Mouse (Mus musculus): ENCODE measurements around the gene Zfpm1.

DNA sequence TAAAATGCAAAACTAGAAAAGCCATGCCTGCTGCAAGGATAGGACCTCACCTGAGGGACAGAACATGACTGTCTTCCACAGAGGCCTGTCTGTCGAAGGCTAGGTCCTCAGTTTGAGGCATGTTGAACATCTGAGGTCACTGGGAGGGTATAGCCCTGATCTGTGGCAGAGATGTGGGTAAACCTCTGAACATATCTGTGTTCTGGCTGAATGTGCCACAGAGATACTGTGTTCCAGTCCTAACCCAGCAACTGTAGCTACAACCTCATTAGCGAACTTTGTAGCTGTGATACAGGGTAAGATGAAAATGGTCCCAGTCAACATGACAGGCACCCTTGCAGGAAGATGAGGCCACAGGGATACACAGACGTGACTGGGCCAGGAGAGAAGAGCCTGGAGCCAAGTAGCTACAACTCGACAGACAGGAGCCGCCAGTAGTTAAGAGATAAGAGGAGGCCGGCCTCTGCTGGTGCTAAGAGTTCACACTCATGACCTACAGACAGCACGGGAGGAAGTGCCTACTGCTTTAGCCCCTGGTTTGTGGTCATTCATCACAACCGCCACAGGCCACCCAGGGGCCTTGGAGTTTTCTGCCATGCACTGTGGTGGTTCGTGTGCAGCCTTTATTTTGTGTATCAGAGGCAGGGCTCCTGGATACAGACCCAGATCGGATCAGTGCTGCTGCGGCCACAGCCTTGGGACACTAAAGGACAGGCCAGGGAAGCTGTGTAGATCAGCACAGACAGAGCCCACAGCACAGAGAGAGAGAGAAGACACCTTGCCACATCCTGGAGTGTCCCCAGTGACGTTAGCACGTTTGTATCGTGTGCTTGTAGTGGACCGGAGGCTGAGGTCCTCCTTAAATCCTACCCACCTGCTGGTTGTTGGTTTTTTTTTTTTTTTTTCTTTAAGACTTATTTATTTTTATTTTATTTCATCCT lies 67.7 kb downstream of the Zfpm1 start:
- TF ChIP-seq CTCF (IDR thresholded peaks at IDR 0.05; ENCODE audit: extremely low read depth, insufficient read depth, low read length): no peak
- TF ChIP-seq POLR2A (IDR thresholded peaks at IDR 0.05; ENCODE audit: extremely low read depth, insufficient read depth, low read length): no peak

Measured in cortical plate, adult 2 months (tissue).